Mouse (Mus musculus) embryonic facial prominence, embryonic 10.5 days (tissue): ENCODE data around the gene Asb11. TPM values are rescaled to one million over a fixed set of nuclear protein-coding genes. Genes with fewer than 3 reads are reported as not detected.

ENCODE experiments used
- DNase-seq: peaks from one replicate; pipeline ENCODE4 v3.0.0-alpha.2; 2017; ENCODE audit warnings: low spot score
- H3K27ac ChIP-seq: fragments of 300-500 bp; sonication (generic); replicated peaks from 2 replicates; pipeline ENCODE4 v1.5.1; 2016; ENCODE audit warnings: mild to moderate bottlenecking
- H3K27me3 ChIP-seq: fragments of 300-500 bp; sonication (generic); replicated peaks from 2 replicates; pipeline ENCODE4 v1.6.1; 2016; ENCODE audit warnings: low read depth, mild to moderate bottlenecking; ENCODE audit not compliant: poor library complexity, severe bottlenecking
- H3K36me3 ChIP-seq: fragments of 300-500 bp; sonication (generic); replicated peaks from 2 replicates; pipeline ENCODE4 v1.6.1; 2016; ENCODE audit warnings: mild to moderate bottlenecking, moderate library complexity
- H3K4me1 ChIP-seq: fragments of 300-500 bp; sonication (generic); 2 replicates; pipeline ENCODE4 v1.6.1; 2016
- H3K4me3 ChIP-seq: fragments of 300-500 bp; sonication (generic); 2 replicates; pipeline ENCODE4 v1.5.1; 2016; ENCODE audit warnings: mild to moderate bottlenecking, moderate library complexity
- H3K9me3 ChIP-seq: fragments of 300-500 bp; sonication (generic); 2 replicates; pipeline ENCODE4 v1.6.1; 2016; ENCODE audit warnings: mild to moderate bottlenecking
- WGBS: fragments of 180-500 bp; shearing (Covaris S2); methylation state at CpG from one replicate; pipeline ENCODE4 v1.1.7; 2016; 5-methylcytosine and 5-hydroxymethylcytosine counted together
- polyA plus RNA-seq: library from polyadenylated mRNA; unstranded; fragments of >200 nt; fragmentation: Nextera tagmentation; extraction: Ambion mirVana; gene quantifications from 2 replicates; pipeline ENCODE4 v1.2.1, GENCODE M21; 2016

The Asb11 gene
- polyA plus RNA-seq, 1 experiment from 2014 or later: not detected

GRCm38 (mm10) chrX:164446835-164447681, 10.3 kb downstream of the Asb11 start:
- H3K27me3 ChIP-seq: peaks cover 33% of the 10 kb centered on the region
- DNase-seq: no peak
- no peak overlapping the region for H3K4me3 ChIP-seq
- no peaks in the 10 kb centered on the region for H3K9me3 ChIP-seq
- H3K27ac ChIP-seq: no peak overlapping the region
- WGBS: 88% methylated on average over 9 of the region's 9 CpGs
- no peaks in the 10 kb centered on the region for H3K36me3 ChIP-seq
- H3K4me1 ChIP-seq: no peaks in the 10 kb centered on the region

- H3K36me3 ChIP-seq: no peaks in the 10 kb centered on the region
- WGBS: 90% methylated on average over 2 of the region's 2 CpGs
- no peaks in the 10 kb centered on the region for H3K9me3 ChIP-seq
- peaks cover 37% of the 10 kb centered on the region for H3K27me3 ChIP-seq
- H3K4me1 ChIP-seq: no peaks in the 10 kb centered on the region
- no peak overlapping the region for H3K27ac ChIP-seq
- no peak overlapping the region for H3K4me3 ChIP-seq
- no peak for DNase-seq
These were observed 10.9 kb downstream of the Asb11 start for GRCm38 (mm10) chrX:164447682-164448071.

- H3K36me3 ChIP-seq: no peaks in the 10 kb centered on the region
- peaks cover 45% of the 10 kb centered on the region for H3K27me3 ChIP-seq
- DNase-seq: no peak
- no peak overlapping the region for H3K4me3 ChIP-seq
- 38% methylated on average over 3 of the region's 3 CpGs for WGBS
- H3K27ac ChIP-seq: no peak overlapping the region
- no peaks in the 10 kb centered on the region for H3K9me3 ChIP-seq
- no peaks in the 10 kb centered on the region for H3K4me1 ChIP-seq
These were observed 12.4 kb downstream of the Asb11 start for GRCm38 (mm10) chrX:164449201-164449600.

DNA sequence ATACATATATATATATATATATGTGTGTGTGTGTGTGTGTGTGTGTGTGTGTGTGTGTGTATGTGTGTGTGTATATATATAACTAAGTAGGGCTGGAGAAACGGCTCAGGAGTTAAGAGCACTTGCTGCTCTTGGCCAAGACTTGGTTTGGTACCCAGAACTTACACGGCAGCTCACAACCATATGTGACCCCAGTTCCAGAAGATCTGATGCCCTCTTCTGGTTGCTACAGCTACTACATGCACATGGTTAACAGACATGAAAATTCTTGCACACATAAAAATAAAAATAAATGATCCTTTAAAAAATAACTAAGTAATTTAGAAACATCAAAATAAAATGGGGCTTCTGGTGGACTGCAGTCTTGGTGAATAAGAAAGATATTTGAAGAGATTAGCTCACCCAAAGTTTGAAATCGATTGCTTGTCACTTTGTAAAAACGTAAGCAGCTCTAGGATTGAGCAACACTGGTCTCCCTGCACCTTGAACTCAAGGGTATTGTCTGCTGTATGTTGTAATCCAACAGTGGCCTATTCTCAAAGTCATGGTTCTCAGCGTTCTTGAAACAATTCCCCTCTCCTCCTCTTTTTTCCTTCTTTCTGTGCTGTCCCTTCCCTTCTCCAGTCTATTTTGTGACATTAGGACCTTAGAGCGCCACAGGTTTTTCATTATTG, 22.5 kb downstream of the Asb11 start:
- Histone ChIP-seq H3K36me3 (no peaks in the 10 kb centered on the region), H3K27ac (no peak overlapping the region), H3K4me3 (no peak overlapping the region), H3K27me3 (peaks cover 38% of the 10 kb centered on the region), H3K9me3 (no peaks in the 10 kb centered on the region), H3K4me1 (no peaks in the 10 kb centered on the region)
- 73% methylated on average over 6 of the region's 6 CpGs for WGBS
- DNase-seq: no peak

GRCm38 (mm10) chrX:164502258-164502657, 65.5 kb downstream of the Asb11 start:
- H3K27me3 ChIP-seq: peaks cover 54% of the 10 kb centered on the region
- no peaks in the 10 kb centered on the region for H3K9me3 ChIP-seq
- 74% methylated on average over 2 of the region's 2 CpGs for WGBS

GRCm38 (mm10) chrX:164505709-164506498, 69.1 kb downstream of the Asb11 start, which contains the start of gene Asb9:
TSS of gene Asb9 (plus strand) at chrX:164506327.
- no peaks in the 10 kb centered on the region for H3K9me3 ChIP-seq
- H3K27ac ChIP-seq: no peak within 1 kb of the TSS
- H3K27me3 ChIP-seq: peaks cover 82% of the 10 kb centered on the region
- 63% methylated on average over 10 of the region's 10 CpGs for WGBS
- peaks cover 13% of the 10 kb centered on the region for H3K4me1 ChIP-seq
- DNase-seq: peak; percentile 46
- no peak within 1 kb of the TSS for H3K4me3 ChIP-seq
- no peaks in the 10 kb centered on the region for H3K36me3 ChIP-seq

More at GRCm38 (mm10) chrX:164502258-164502657, 65.5 kb downstream of the Asb11 start:
- Histone ChIP-seq H3K4me3 (no peak overlapping the region), H3K36me3 (no peaks in the 10 kb centered on the region), H3K27ac (no peak overlapping the region), H3K4me1 (peaks cover 13% of the 10 kb centered on the region)
- DNase-seq: no peak

GRCm38 (mm10) chrX:164507068-164507467, 70.3 kb downstream of the Asb11 start:
- WGBS: 86% methylated on average over 4 of the region's 4 CpGs
- H3K27me3 ChIP-seq: peaks cover 89% of the 10 kb centered on the region
- H3K9me3 ChIP-seq: no peaks in the 10 kb centered on the region
- DNase-seq: no peak
- no peak overlapping the region for H3K27ac ChIP-seq
- H3K4me1 ChIP-seq: peaks cover 13% of the 10 kb centered on the region
- no peaks in the 10 kb centered on the region for H3K36me3 ChIP-seq
- H3K4me3 ChIP-seq: no peak overlapping the region

- WGBS: 68% methylated on average over 3 of the region's 3 CpGs
These were observed 71.9 kb downstream of the Asb11 start for GRCm38 (mm10) chrX:164508728-164509127.

More at GRCm38 (mm10) chrX:164508728-164509127, 71.9 kb downstream of the Asb11 start:
- Histone ChIP-seq H3K36me3 (no peaks in the 10 kb centered on the region), H3K4me3 (no peak overlapping the region), H3K4me1 (peaks cover 13% of the 10 kb centered on the region), H3K27me3 (peaks cover 90% of the 10 kb centered on the region), H3K9me3 (no peaks in the 10 kb centered on the region), H3K27ac (no peak overlapping the region)
- no peak for DNase-seq

Other genes starting within 250 kb of the Asb11 start
- gene Bmx, start 178.8 kb upstream of the Asb11 start, polyA plus RNA-seq: 0.08 and 0.20 TPM in 2 replicates
- 8.0 and 10.0 TPM in 2 replicates for gene Pir, start 167.6 kb upstream of the Asb11 start, polyA plus RNA-seq
- 4.8 and 5.3 TPM in 2 replicates for gene Vegfd, start 63.6 kb upstream of the Asb11 start, polyA plus RNA-seq
- 20.0 and 22.4 TPM in 2 replicates for gene Piga, start 17.2 kb upstream of the Asb11 start, polyA plus RNA-seq
- gene Asb9, start 69.3 kb downstream of the Asb11 start, polyA plus RNA-seq: 0.86 and 1.0 TPM in 2 replicates